Mouse (Mus musculus) Patski (cell line): ENCODE measurements around the gene Ppig. TPM values are rescaled to one million over a fixed set of nuclear protein-coding genes. Genes with fewer than 3 reads are reported as not detected.
"Not testable (repeated sequence)": the region's sequence is repeated elsewhere in the genome, so short reads cannot be mapped to it uniquely, and the experiment has no call there.

Experiments
- ATAC-seq: fragments of 100-300 bp; one replicate; pipeline ENCODE4 v1.8.0; 2021
- CTCF ChIA-PET: fragments of 350-600 bp; sonication (Branson Sonifier 250); formaldehyde crosslinking; loops from one replicate; lab custom pipeline; 2022; ENCODE audit warnings: inconsistent platforms; lab: Charles Lee
- POLR2A ChIA-PET: fragments of 350-600 bp; sonication (Branson Sonifier 250); formaldehyde crosslinking; loops from one replicate; lab custom pipeline; 2022; ENCODE audit warnings: antibody characterized with exemption, inconsistent platforms; lab: Charles Lee
- DNase-seq: peaks from one replicate; pipeline ENCODE4 v3.0.0-alpha.2; 2011; ENCODE audit warnings: low read depth, low spot score
- H3K27me3 ChIP-seq: fragments of 371-371 bp; one replicate; pipeline ENCODE4 v1.5.1; 2021
- CTCF ChIP-seq: fragments of 100-300 bp; IDR thresholded peaks from one replicate; pipeline ENCODE4 v1.5.1; 2021
- in situ Hi-C: fragments of 300-500 bp; cut with MboI; formaldehyde crosslinking; loops from 3 replicates; pipeline ENCODE4 v1.11.1; 2018; ENCODE audit warnings: low pct_unique_long_range_greater_than_20kb, mixed read lengths
- polyA plus RNA-seq: library from polyadenylated mRNA; unstranded; gene quantifications from one replicate; pipeline ENCODE4 v1.2.3, GENCODE M21; 2021

The Ppig gene
- polyA plus RNA-seq = 83.7 TPM

DNA sequence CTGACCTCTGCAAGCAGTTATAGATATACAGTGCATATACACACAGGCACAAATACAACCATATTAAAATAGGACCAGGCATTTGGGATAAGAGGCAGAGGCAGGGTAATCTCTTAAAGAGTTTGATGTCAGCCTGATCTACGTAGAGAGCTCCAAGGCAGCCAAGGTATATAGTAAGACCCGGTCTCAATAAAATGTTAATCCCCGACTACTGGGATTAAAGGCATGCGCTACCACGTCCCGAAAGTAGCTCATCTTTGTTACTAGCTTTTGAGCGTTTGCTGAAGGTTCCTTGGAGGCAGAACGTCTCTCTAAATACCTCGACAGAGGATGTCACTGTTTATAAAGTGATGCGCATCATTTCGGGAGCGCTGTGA, at the start of gene Ppig:
Gene Ppig, plus strand, starts transcription at position 273 of the 377 bp plus-strand sequence.
- no peaks in the 10 kb centered on the region for H3K27me3 ChIP-seq
- DNase-seq = no peak
- CTCF ChIA-PET = no interaction called here
- no peak for ATAC-seq
- in situ Hi-C loops = no loop called here
- no peak for TF ChIP-seq CTCF
- POLR2A ChIA-PET = interaction anchor here (1.0 to 1.7 kb wide), 2 partner anchors 9 to 519 kb away, joined by 3 to 8 read pairs; partner anchors contain the start of gene Fastkd1

DNA sequence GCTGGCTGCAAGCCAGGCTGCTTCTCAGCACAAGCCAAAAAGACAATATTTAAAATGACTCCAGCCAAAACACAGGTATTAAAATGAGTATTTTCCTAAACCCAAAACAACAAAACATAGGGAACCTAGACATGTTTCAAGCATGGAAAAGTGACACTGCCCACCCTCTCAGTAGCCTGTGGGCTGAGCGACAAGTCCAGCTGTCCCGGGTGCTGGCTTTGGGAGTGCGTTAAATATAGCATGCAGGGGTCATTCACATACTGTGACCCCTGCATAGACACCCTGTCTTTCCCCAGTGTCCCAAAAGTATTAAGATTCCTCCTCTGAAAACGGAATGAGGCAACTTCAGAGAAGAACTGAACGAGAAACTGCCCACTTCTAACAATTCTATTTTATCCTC, 48.6 kb upstream of the Ppig start:
- ChIA-PET POLR2A (no interaction called here), CTCF (interaction anchor here (1.4 to 1.5 kb wide), 2 partner anchors 9 to 11 kb away, joined by 3 read pairs; no protein-coding TSS in a partner anchor)
- H3K27me3 ChIP-seq = no peaks in the 10 kb centered on the region
- DNase-seq (no peak), ATAC-seq (no peak)
- in situ Hi-C loops = no loop called here
- TF ChIP-seq CTCF = no peak

DNA sequence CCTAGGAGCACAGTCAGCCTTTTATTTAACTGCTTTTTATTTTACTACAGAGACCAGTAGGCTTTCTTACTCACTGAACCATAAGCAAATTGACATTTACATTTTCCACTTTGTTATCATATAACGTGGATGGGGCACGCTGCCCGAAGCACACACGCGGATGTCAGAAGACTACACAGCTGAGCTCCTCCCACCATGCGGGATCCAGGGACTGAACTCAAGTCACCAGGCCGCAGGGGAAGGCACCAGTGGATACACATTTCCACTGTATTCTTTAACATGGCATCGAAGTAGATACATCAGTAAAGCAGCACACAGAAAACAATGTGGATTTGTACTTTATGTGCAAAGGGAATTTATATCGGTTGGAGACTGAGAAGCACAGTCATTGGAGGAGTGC, 47.1 kb upstream of the Ppig start:
- TF ChIP-seq CTCF = no peak
- POLR2A ChIA-PET = no interaction called here
- no peak for ATAC-seq
- no peaks in the 10 kb centered on the region for H3K27me3 ChIP-seq
- CTCF ChIA-PET = no interaction called here
- DNase-seq = no peak
- in situ Hi-C loops = loop anchor here (5.0 kb wide), 1 partner anchor 38 kb away; no protein-coding TSS in a partner anchor

DNA sequence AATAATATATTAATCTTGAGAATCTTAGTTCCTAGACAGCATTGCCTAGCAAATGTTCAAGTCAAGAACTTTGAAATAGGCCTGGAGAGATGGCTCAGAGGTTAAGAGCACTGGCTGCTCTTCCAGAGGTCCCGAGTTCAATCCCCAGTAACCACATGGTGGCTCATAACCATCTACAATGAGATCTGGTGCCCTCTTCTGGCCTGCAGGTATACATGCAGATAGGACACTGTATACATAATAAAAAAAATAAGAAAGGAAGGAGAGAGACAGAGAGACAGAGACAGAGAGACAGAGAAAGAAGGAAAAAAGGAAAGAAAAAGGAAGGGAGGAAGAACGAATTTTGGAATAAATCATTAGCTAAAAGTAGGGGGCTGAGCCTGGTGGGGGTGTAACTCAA, 45.6 kb upstream of the Ppig start:
- in situ Hi-C loops = loop anchor here (5.0 kb wide), 1 partner anchor 39 kb away; no protein-coding TSS in a partner anchor
- TF ChIP-seq CTCF = peak; percentile 74
- DNase-seq (no peak), ATAC-seq (no peak)
- no peaks in the 10 kb centered on the region for H3K27me3 ChIP-seq
- ChIA-PET CTCF (interaction anchor here (1.3 kb wide), 1 partner anchor 10 kb away, joined by 3 read pairs; no protein-coding TSS in a partner anchor), POLR2A (no interaction called here)

DNA sequence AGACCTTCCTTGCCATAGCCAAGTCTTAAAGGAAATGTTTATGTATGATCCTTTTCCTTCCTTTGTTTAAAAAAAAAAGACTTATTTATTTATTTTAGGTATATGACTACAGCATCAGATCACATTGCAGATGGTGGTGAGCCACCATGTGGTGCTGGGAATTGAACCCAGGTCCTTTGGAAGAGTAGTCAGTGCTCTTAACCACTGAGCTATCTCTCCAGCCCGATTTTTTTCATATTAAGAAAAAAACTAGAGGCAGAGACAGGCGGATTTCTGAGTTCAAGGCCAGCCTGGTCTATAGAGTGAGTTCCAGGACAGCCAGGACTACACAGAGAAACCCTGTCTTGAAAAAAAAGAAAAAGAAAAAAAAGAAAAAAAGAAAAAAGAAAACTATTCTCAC, 45.1 kb upstream of the Ppig start:
- H3K27me3 ChIP-seq, DNase-seq, POLR2A ChIA-PET, ATAC-seq: not testable (repeated sequence)
- in situ Hi-C loops = loop anchor here (5.0 kb wide), 1 partner anchor 40 kb away; no protein-coding TSS in a partner anchor
- CTCF ChIA-PET = interaction anchor here (1.3 kb wide), 1 partner anchor 9 kb away, joined by 3 read pairs; no protein-coding TSS in a partner anchor

DNA sequence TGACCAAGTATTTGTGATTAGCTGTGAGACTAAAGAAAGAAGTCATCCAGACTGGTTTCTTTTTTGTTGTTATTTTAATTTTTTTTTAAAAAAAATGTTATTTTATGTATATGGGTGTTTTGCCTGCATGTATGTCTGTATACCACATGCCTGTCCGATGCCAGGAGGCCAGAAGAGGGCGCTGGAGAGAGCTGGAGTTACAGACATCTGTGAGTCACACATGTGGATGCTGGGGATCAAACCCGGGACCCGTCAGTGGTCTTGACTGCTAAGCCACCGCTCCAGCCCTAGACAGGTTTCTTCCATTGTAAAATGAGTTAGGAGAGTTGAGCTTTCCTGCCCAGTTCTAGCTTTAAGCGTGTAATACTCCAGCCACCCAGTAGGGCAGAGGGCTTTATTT, 42.4 kb upstream of the Ppig start:
- DNase-seq (no peak), ATAC-seq (no peak)
- in situ Hi-C loops = loop anchor here (5.0 kb wide), 1 partner anchor 43 kb away; no protein-coding TSS in a partner anchor
- POLR2A ChIA-PET = interaction anchor here (0.5 kb wide), 1 partner anchor 24 kb away, joined by 6 read pairs; no protein-coding TSS in a partner anchor
- no peaks in the 10 kb centered on the region for H3K27me3 ChIP-seq
- TF ChIP-seq CTCF = peak; percentile 56
- CTCF ChIA-PET = interaction anchor here (1.0 to 1.5 kb wide), 8 partner anchors 10 to 54 kb away, joined by 3 to 5 read pairs (median 3); partner anchors contain the start of gene Klhl41

DNA sequence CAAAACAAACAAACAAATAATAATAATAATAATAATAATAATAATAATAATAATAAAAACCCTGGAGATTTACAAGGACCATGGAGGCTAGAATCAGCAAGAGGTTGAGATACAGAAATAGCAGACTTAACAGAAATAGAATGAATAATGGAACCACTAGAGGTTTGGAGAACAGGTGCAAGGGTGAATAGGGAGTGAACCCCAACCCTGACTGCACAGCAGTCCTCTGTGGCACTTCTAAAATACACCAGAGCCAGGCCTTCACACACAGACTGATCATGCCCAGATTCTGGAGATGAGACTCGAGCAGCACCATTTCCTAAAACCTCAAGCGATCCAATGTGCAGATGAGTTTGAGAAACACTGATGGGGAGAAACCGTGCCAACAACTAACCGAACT, 40.4 kb upstream of the Ppig start:
- in situ Hi-C loops = no loop called here
- ChIA-PET CTCF (no interaction called here), POLR2A (no interaction called here)
- no peak for DNase-seq
- no peak for ATAC-seq
- H3K27me3 ChIP-seq = no peaks in the 10 kb centered on the region
- TF ChIP-seq CTCF = no peak

DNA sequence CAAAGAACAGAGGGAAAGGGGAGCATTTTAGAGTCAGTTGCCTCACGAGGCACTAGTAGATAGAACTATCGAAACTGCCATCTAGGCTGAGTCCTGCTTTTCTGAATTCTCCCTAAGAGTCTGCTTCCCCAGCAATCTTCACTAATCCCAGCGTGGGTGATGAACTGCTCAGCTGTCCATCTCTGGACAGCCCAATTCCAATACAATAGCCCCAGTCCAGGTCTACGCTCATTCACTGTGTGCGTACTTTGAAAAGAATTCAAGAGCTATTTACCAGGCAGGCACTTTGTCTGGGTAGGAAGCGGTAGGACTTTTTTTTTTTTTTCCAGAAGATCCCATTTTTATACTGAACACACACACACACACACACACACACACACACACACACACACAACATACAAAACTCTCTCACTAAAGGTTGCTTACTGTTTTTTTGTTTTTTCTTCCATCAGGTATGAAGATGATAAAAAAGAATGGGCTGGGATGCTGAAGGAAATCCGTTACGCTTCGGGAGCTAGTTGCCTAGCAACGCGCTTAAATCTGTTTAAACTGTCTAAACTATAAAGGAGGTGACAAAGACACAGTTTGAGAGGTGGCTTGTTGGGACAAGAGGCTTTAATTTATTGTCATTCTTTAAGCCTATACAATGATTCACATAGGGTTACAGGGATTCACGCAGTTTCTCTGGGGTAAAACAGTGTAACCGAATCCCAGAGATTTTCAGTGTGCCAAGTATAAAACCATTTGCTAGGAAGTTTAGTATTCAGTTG, 39.1 kb upstream of the Ppig start:
- no peak for TF ChIP-seq CTCF
- H3K27me3 ChIP-seq = no peaks in the 10 kb centered on the region
- in situ Hi-C loops = no loop called here
- ATAC-seq (no peak), DNase-seq (no peak)
- POLR2A ChIA-PET = no interaction called here
- CTCF ChIA-PET = interaction anchor here (0.6 kb wide), 1 partner anchor 18 kb away, joined by 4 read pairs; no protein-coding TSS in a partner anchor

DNA sequence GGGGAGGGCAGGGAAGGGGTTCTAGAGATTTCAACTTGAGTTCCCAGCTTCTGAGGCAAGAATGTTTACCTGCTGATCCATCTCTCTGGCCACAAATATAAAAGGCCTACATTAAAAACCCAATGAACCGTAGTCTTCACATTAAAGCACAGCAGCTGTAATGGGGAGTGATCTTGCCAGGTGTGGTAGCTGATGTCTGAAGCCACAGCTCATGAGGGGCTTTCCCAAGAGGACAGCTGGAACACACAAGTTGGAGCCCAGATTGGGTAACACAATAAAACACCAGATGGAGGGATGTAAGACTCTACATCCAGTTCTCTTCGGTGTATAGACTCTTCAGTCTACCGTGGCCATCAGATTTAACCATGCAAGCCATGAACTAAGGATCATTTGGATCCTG, 37.9 kb upstream of the Ppig start:
- no peak for TF ChIP-seq CTCF
- no peaks in the 10 kb centered on the region for H3K27me3 ChIP-seq
- CTCF ChIA-PET = interaction anchor here (0.7 kb wide), 1 partner anchor 29 kb away, joined by 3 read pairs; the partner anchor contains the start of gene Fastkd1
- ATAC-seq (no peak), DNase-seq (no peak)
- in situ Hi-C loops = no loop called here
- POLR2A ChIA-PET = no interaction called here

DNA sequence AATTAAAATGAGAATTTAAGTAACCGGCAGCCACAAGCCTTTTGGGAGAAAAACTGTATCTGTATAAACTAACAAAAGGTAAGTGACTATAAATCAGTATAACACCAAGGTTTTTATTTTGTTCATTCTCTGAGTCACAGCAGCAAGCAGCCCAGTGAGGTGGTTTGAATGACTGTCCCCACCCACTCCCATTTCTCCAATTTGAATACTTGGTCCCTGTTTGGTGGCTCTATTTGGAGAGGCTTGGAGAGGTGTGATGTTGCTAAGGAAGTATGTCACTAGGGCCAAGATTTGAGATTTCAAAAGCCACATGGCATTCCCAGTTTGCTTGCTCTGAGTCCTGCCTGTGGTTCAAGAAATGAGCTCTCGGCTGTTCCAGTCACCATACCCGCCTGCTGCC, 32.1 kb upstream of the Ppig start:
- H3K27me3 ChIP-seq = no peaks in the 10 kb centered on the region
- DNase-seq (no peak), ATAC-seq (no peak)
- POLR2A ChIA-PET = interaction anchor here (2.0 kb wide), 1 partner anchor 10 kb away, joined by 6 read pairs; no protein-coding TSS in a partner anchor
- in situ Hi-C loops = no loop called here
- CTCF ChIA-PET = interaction anchor here (1.3 to 1.5 kb wide), 3 partner anchors 10 to 57 kb away, joined by 3 to 5 read pairs (median 3); no protein-coding TSS in a partner anchor
- TF ChIP-seq CTCF = no peak
